Mouse (Mus musculus): ENCODE results near the gene Gal3st2c.

- TF ChIP-seq CTCF (IDR thresholded peaks at IDR 0.05) (no peak), EP300 (IDR thresholded peaks at IDR 0.05) (no peak)
Observed at GRCm38 (mm10) chr1:93988786-93989185, 1.5 kb upstream of the Gal3st2c start.
